Mouse (Mus musculus): ENCODE data around the gene Cdk2.
"Not testable (repeated sequence)": the region's sequence is repeated elsewhere in the genome, so short reads cannot be mapped to it uniquely, and the experiment has no call there.

- TF ChIP-seq CTCF (IDR thresholded peaks at IDR 0.05; ENCODE audit: control insufficient read depth, insufficient read depth, low read length); POLR2A (IDR thresholded peaks at IDR 0.05; ENCODE audit: borderline replicate concordance, control insufficient read depth, low read depth, low read length): not testable (repeated sequence)
Measured at GRCm38 (mm10) chr10:128711318-128711717, 6.5 kb upstream of the Cdk2 start.

All from bone marrow, adult 2 months (tissue).